Mouse (Mus musculus) inflammation-experienced regulatory T-cells, adult 6 months (primary cell): Measurements from ENCODE around the gene Grm7. TPM values are rescaled to one million over a fixed set of nuclear protein-coding genes. Genes with fewer than 3 reads are reported as not detected.

Experiments
- ATAC-seq: one replicate; pipeline ENCODE4 v1.8.0; 2017
- polyA plus RNA-seq, 3 experiments: library from polyadenylated mRNA; unstranded; fragments of 100-300 nt; shearing (Covaris generic); gene quantifications; one replicate each; pipeline ENCODE4 v1.2.1; 2017

The Grm7 gene
- polyA plus RNA-seq, 3 experiments from 2014 or later, result not detected

DNA sequence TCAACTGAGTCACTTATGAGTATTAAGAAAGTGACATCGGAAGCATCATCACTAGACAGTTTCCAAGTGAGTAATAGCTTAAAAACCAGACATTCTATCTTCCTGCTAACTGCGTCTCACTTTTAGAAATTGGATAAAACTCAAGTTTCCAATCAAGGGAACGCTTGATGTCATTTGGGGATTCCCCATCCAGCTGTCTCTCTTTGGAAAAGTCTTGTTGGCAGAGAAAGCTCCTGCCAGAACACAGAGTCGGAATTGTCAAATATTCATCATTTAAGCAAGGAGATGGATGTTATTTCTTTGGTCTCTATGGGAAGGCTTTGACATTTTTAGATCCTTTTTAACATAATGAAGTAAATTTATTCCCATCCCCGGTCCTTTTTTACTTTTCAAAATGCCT, 336.6 kb downstream of the Grm7 start:
- ATAC-seq, result no peak

DNA sequence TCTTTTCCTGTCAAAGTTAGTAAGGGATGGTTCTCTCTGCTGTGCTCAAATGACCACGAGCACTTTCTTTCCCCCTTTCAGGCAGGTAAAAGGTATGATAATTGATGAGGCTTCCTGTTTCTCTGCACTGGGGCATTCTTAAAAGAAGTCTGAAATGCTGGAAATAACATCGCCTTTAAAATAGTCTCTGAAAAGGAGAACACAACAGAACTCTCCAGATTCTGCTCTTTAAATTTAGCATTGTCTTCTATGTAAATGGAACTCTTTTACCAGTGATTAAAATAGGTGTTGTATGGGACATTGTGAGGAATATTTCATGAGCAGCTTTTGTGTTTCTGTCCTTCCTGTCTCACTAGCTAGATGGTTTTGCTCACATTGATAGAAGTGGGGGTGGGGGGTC, 393.7 kb downstream of the Grm7 start:
- no peak for ATAC-seq

DNA sequence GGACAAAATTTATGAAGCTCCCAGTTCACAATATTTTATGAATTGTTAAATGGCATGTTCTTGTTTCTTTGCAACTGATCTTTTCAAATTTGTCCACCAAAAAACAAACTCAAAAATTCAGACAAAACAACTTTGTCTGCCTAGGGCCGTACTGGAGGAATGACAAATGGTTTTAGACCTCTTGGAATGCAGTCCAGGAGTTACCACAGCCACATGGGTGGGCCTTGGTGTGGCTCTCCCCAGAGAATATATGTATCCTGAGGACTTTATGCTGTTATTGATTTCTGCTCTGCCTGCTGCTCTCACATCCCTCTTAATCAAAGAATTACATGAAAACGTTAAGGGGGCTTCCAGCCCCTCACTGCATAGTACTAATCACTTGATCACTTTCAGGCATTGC, 400.5 kb downstream of the Grm7 start:
- ATAC-seq, result no peak

DNA sequence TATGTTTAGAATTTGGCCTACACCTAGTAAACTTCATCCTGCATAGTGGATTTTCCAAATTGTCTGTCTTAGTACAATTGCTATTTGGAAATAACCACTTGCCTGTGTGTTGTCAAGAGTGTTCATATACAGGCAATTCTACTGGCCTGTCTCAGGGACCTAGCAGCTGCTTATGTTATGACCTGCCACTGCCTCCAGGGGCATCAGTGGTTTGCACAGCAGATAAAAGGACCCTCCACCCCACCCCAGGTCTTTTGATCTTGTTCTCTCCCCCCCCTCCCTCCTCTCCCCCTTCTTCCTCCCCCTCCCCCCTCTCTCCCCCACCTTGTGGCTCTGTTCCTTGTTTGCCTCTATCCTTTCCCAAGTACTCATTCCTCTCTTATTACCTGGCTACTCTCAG, 403.9 kb downstream of the Grm7 start:
- ATAC-seq, result no peak

DNA sequence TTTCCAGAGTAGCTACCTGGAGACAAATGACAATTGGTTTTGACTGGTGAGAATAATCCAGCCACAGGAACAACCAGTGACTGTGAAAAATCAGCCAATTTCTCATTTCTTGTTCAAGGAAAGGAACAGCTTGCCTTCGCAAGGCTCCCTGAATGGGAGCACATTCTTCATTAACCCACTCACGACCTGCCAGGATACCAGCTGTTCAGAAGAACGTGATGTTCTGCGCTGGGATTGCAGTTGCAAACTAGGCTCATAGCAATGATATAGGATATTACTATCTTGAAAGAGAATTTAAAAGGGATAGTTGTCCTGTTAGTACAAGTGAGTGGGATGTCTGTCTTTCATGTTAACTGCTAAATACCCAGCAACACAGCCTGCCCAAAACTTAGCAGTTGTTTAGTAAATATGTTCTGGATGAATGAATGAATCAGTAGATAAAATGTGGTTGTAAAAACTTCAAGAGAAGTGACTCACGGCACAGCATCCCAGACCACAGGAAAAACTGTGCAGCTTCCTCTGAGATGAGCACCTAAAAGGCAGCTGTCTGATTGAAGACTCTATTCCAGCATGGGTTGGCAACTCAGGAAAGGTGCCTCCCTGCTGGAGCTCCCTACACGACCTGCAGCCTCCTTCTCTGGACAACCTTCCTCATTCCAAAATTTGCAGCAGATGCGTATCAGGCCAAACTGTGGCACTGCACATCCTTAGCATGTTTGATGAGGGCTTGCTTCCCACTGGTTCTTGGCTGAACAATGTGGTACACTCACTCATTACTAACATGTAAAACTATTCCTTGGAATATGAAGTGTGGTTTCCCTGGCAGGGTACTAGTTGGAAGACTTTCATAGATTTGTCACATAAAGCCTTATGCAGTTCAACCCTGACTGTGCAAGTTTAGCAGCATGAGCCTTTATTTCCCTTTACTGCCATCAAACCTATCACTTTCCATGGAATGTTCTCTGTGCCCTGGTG, 408.9 kb downstream of the Grm7 start:
- no peak for ATAC-seq

DNA sequence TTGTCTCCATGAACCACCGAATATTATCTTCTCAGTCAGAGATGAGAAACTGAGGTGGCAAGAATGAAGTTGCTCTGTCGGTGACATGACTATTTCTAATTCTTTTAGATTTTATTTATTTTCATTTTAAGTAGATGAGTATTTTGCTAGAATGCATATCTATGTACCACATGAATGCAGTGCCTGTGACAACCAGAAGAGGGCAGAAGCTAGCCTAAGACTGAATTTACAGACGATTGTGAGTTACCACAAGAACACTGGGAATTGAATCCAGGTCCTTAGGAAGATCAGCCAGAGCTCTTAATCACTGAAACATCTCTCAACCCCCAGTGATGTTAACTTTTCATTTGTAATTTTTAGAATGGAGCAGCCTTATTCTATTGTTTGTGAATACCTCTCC, 412.4 kb downstream of the Grm7 start:
- ATAC-seq, result no peak

DNA sequence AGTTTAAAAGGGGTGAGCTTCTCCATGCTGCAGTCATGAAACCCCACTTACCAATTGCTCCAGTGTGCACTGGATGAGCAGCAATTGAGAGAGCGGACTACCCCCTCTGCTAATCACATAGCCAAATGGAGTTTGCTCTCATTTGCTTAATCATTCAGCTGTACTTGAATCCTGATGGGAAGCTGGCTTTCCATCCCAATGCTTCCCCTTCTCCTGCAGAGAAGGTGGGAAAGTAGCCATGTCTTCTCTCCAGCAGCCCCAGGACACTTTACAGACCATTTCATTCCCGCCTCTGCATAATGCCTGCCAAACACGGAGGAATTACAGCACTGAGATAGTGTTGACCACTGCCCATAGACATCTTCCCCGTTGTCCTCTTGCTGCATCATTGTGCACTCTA, 414.6 kb downstream of the Grm7 start:
- no peak for ATAC-seq

DNA sequence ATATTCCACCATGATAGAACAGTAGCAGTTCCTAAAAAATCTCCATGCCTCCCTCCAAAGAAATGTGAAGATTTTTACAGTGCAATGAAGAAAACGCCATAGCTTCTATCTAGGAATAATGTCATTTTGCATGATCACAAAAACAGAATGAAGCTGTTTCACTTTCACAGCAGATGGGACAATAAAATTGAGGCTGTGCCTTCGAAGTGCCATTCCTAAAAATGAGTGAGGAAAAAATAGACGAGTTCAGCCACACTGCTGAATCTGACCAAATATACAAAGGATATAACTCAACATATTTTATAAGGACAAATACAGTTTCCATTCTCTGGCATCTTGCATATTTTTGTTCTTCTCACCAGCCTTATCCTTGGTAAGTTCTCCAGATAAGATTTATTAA, 439.2 kb downstream of the Grm7 start:
- no peak for ATAC-seq

DNA sequence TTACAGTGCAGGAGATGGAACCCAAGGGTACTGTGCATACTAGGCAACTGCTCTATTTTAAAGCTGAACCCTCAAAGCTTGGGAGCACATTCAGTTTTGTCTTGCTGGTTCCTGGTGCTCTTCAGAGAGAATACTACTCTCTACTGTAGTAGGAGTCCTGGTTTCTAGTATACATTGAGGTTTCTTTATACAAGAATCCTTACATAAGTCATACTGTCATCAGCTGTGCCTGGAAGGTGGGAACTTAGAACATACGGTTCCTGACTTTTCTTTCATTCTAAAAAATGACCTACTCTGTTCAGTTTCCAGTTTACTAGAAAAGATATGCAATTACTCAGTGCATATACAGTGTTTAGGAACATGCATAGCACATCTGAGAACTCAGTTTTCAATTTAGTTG, 449.4 kb downstream of the Grm7 start:
- ATAC-seq, result no peak

DNA sequence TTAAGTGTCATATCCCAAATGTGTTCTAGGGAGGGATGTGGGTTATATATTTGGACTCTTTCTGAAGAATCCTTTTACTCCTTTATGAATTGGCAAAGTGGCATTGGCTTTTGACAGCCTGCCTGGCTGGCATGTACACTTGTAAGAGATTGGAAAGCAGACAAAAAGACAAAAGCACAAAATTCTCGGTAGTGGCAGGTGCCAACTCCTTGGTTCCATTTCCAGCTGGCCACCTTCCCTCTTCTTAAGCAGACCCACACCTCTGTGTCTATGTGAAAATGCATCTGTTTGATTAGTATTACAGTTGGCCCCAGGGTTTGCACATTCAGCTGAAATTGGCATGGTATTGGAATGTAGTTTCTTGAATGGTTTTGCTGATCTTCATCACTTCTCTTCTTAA, 460.1 kb downstream of the Grm7 start:
- ATAC-seq, result no peak

DNA sequence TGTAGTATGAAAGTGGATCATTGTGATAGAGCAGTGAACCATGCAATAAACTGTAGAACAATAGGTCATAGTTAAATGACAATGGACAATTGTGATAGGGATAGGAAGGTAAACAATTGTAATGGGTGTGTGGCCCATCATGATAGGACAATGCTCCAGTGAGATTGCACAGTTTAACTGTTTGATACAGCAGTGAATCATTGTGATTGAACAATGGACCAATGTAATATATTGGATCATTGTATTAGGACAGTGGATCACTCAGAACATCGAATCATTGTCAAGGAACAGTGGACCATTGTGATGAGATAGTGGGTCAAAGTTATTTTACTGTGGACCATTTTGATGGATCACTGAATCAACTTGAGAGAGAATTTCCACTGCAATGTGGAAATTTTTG, 515.7 kb downstream of the Grm7 start:
- no peak for ATAC-seq

DNA sequence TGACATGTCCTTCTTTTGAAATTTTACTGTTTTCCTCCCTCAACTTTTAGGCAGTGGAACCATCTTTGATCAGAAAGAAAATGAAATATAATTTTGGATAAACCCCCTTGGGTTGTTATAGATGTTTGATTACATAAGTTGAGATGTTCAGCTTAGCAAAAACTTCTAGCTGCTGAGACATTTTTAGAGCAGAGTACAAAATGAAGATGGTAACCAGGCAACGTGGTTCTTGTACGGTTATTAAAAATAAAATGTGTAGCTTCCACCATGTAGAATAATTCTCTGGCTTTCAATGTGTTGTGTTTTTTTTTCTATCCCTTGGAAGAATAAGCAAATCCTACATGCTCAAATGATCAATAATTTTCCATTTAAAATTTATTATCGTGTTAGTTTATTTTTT, 550.0 kb downstream of the Grm7 start:
- ATAC-seq, result no peak

DNA sequence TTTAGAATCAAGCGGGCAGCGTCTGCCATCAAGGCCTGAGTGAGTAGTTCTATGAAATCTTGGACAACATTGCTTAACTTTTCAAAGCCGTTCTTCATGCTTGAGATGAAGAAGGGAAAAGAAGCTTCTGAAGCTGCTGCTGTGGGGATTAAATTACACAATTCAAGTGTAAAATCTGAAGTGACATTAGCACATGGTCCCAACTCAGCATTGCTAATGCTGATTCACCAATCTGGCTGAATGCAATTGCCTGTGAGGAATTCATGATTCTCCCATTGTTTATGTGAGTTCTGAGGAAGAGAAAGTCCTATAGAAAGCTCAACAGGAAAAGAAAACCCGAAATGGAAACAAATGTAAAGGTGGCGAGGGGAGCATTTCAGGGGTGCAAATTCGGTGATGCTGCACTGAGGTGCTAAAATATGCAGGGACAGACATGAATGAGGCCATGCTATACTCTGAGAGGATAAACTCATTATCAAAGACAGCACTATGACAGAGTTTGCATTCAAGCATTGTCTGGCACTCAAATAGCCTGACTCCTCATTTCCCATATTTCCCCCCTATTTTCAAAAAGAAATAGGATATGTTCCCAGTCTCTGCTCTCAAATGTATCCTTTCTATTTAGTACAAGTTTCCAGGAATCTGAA, 575.8 kb downstream of the Grm7 start:
- ATAC-seq, result no peak

DNA sequence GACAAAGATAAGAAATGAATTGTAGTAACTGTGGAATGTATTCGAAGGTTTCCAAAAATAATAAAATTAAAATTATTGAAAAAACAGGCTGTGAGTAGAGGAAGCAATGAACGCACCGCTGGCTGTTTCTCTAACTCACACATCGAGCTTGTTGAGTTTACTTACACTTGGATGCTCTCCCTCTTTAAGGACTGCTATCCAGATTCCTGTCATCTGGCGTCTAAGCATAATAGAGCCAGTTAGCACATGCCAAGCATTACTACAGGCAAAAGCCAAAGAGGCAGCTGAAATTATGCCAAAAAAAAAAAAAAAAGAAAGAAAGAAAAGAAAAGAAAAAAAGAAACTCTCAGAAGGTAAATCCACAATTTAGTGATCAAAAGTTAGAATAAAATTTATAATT, 609.8 kb downstream of the Grm7 start:
- ATAC-seq, result no peak

DNA sequence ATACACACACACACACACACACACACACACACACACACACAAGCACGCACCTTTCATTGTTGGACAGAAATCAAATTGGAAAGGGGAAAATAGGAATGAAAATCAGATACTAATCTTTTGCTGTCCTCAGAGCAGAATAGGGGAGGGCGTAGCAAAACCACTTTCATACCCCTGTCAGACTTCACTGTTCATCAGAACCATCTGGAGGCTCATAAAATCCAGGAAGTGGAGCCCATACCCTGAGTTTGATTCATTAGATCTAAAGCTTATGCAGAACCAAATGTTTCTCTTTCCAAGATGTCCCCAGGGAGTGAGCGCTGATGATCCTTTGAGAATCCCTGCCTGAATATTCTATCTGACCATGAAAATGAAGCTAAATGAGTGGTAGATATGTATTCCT, 611.6 kb downstream of the Grm7 start:
- ATAC-seq, result no peak

DNA sequence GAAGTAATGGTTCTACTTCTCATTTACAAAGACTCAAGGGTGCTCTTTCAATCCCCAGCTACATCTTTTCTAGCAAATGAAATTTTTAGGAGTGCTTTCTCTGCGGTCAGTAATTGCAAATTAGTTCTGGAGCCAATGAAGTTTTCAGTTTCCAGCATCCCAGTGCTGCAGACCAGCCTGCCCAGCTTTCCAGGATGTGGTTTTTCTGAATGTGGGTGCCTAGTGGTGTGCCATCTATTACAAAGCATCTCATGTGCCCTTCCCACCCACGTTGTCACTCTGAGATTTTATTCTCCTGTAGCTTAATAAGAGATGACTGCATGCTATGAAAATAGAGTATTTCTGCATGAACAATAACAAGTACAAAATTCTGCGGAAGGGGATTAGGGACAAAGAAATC, 612.9 kb downstream of the Grm7 start:
- no peak for ATAC-seq

DNA sequence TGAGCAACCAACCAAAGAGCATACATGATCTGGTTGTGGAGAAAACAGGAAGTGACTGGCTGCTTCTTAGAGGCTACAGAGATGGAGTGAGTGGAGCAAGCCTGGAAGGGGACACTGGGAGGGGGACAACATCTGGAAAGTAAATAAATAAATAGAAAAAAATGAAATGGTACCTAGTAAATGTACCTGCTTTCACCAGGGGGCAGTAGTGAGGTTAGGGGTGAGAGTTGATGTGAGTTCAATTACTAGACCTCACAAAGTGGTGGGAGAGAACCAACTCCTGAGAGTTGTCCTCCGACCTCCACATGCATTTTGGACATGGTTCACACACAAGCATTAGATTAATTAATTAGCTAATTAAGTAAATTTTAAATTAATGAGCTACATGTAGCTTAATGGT, 615.8 kb downstream of the Grm7 start:
- ATAC-seq, result no peak

DNA sequence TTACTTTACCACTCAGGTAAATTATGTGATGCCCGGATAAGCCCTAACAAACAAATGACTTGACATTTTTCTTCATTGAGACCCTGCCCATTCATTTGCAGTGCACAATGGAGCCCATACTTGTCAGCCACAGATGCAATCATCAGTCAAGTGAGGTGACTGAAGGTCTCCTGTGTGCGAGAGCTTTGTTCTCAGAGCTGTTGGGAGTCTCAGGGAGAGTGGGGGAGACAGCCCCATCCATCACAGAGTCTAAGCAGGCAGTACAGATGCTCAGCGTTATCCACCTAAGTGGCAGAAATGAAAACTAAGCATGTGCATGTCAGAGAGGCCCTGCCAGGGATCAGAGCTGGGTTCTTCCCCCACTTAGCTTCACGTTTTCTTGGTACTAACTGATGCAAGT, 631.3 kb downstream of the Grm7 start:
- no peak for ATAC-seq

DNA sequence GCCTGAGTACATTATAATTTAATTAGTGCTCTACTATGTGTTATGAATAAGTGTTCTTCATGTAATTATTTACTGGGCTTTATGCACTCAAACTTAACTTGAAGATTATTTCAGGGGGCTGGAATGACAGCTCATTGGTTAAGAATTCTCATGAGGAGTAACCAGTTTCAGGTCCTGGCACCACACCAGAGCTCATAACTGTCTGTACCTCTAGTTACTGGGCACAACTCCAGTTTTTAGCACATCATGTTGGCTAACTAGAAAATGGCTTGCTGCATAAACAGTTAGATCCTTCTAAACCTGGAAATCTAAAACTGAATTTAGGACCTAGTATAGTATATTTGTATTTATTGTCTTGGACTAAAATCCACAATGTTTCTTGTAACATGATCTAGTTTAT, 633.1 kb downstream of the Grm7 start:
- ATAC-seq, result no peak

DNA sequence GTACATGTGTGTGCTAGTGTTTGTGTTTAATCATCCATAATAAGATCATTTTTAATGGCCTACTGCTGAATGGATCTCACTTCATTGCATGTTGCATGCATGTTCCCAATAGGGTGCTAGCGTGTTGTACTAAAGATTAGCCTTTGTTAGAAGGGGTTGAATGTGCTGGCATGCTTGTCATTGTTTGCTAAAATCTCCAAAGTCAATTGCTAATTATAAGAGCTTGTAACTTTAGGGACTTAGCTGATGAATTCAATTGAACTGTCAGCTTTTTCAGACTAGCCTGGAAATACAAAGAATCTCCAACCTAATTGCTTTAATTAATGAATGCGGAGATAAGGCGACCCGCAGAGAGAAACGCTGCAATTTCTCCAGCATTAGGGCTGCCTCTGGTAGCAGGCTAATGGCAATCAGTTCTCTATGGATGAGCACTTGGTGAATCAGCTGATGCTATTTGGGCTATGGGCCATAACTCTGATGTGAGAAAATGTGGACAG, 648.2 kb downstream of the Grm7 start:
- ATAC-seq, result no peak

DNA sequence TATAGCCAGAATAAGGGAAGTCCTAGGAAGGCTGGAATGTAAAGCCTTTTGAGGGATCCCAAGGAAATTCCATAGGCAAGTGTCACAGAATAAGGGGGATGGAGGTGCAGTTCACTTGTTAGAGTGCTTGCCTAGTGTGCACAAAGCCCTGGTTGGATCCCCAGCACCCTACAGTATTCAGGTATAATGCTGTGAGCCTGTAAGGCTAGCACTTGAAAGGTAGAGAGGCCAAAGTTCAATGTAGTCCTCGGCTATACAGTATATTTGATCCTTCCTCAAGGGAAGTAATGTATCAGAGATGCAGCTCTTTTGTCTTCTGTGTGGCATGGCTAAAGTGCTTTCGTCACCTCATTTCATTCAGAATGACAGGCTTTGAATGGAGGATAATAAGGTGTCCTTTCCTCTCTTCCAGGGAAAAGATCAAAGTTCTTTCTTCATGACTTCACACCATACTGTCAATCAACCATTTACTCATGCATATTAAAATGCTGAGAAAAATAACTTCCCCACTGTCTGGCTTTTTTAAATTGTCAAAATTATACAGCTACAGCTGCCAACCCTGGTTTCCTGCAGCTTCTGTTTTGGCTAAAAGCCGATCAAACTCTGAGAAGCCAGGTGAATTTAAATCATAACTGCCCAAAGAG, 658.7 kb downstream of the Grm7 start:
- ATAC-seq, result no peak

DNA sequence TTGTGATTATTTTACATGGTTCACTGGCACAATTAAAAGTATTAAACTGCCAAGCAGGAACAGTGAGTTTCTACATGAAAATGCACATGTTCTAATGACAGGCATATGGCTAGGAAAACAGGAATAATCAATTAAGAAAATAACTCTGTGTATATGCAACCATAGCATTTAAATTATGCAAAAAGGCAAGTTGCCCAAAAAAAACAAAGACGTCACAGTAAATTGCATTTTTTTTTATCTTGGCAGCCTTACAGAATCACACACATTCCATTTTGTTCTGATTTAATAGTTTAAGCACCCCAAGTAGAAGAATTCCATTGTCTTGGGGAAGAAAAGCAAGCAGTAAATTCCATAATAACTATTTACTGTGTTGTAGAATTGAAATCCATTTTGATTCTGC, 716.3 kb downstream of the Grm7 start:
- ATAC-seq, result no peak

DNA sequence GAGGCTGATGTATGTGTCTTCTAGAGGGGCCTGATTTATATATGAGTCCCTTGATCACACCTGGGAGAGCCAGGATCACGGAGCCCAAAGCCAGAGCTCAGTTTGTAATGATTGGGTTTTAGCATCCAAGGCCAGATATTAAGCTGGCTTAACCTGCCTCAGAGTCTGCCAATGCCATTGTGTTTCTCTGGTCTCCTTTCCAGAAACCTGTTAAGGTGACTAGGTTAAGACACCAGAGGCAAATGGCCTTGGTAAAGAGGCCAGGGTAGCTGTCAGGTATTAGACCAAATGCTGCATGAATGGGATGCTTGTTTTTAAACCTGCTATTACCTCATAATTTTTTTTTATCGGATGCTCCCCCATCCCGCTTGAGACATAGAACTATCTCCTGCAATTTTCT, 722.7 kb downstream of the Grm7 start:
- ATAC-seq, result no peak

DNA sequence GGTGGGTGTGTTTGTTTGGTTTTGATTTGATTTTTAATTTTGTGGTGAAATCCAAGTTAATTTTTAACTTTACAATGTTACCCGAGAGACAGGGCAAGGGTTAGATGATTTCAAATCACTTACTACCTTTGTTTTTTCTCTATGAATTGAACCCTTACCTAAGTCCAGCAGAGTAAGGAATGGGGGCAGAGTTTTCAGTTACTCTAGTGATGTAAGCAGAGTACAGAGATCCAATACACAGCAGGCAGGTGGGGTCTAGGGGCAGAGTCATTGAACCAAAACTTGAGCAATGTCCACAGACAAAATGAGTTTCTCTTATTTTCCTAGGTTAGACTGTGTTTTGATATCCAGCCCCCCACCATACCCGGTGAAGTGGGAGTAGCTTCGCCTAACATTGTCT, 723.2 kb downstream of the Grm7 start:
- ATAC-seq, result no peak
